Mouse (Mus musculus): Measurements from ENCODE around the gene Pdzd4. TPM values are rescaled to one million over a fixed set of nuclear protein-coding genes. Genes with fewer than 3 reads are reported as not detected.

Pdzd4 gene
- 1 to 10 TPM; 4.4 to 8.1 (median 6.4) TPM for total RNA-seq (2022)

DNA sequence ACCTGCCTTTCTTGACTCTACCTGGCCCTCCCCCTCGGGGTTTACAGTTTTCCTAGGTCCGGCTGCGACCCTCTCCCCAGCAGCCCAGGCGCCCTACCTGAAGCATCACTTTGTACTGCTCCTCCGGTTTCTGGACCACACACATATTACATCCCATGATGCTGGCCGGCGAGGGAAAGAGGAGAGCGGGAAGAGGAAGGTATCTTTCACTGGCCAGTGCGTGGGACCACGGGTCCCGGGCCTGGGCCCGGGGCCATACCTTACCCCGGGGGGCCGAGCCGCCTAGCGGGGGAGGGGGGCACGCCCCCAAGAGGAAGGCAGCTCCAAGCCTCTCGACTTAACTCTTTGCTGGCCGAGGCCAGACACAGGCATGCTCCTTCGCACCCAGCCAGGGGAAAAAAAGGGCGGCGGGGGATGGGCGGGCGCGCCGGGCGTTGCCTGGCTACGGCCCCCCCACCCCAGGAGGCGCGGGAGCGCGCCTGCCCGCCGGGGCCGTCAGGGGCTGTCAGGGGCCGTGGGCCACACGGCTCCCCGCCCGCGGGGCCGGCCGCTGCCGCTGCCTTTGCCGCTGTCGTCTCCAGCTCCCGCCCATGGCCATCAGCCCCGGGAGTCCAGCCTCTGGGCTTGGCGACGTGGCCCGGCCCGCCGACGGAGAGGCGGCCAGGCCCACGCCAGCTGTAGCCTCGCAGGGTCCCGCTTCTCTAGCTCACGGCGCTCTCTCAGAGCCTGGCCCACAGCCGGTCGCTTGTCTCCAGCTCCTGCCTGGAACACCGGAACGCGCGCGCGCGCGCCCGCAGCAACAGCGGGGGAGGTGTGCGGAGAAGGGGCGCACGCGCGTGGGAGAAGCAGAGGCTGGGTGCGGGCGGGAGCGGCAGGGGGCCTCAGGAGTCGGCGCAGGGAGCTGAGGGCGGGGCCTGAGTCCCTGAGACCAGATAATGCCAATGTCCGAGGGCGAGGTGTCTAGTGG, at the start of gene Pdzd4:
Gene Pdzd4, minus strand, starts transcription at position 785 of the 967 bp plus-strand sequence.
- no peak for DNase-seq

DNA sequence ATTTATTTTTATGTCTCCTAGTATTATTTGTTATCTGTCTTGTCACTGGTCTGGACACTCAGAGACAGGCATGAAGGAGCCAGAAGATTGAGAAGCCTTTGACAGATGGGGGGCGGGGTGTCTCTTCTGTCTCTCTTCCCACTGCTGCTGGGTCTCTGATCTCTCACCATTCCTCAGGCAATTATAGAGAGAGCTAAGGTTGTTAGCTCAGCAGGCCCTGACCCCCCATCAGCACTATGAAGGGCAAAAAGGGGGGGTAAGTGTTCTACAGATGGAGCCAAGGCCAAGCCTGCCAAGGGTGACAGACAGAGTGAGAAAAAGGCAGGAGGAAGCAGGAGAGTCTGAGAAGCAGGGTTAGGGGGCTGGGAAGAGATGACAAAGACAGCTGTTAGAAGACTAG, 47.2 kb upstream of the Pdzd4 start:
- no peak for DNase-seq

DNA sequence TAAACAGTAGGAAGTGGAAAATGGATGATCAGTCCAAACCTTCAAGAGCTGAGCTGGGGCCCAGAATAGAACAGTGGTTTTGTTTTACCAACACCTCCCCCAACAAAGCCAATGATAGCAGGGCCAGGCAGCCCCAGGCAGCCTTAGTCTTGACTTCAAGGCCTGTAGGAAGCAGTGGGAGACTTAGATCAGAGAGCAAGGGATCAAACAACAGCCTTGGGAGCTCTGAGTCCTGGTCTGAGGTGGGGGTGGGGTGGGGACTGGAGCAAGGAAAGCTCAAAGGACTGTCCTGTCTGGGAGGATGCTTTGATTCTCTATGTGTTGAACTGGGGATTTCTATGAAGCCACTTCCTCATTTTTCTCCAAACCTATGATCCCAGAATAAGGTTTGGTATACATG, 46.7 kb upstream of the Pdzd4 start:
- no peak for DNase-seq

DNA sequence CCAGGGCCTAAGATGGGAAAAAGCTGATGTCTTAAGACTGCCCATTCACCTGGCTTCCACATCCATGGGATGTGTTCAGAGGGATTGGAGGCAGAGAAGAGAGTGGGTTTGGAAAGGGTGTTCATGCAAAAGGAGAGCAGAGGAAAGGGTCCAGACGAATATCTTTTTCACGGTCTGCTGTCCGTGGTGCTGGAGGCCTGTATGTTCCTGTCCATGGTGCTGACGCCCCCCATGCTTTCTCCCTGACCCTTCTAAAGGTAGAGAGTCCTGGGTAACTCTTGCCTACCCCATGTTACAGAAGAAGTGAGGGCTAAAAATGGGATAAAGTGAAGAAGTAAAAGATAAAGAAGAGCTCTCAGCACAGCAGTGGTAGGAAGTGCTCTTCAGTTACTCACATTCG, 44.6 kb upstream of the Pdzd4 start:
- DNase-seq: no peak

DNA sequence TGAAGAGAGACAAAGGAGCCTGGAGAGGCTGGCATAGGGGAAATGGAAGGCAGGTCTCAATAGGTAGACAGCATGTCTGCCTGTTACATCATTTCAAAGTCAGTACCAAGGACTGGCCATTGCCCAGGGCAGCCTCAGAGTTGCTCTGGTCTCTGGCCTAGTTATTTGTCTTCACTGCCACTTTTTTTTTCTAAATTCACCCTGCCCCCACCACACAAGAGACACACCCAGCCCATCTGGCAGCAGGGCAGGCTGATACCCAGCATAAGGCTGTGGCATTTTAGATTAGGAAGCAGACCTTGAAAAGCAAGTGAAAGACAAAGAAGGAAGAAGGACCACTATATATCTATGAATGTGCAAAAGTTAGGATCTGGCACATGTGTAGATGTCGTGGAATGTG, 43.1 kb upstream of the Pdzd4 start:
- DNase-seq: no peak

DNA sequence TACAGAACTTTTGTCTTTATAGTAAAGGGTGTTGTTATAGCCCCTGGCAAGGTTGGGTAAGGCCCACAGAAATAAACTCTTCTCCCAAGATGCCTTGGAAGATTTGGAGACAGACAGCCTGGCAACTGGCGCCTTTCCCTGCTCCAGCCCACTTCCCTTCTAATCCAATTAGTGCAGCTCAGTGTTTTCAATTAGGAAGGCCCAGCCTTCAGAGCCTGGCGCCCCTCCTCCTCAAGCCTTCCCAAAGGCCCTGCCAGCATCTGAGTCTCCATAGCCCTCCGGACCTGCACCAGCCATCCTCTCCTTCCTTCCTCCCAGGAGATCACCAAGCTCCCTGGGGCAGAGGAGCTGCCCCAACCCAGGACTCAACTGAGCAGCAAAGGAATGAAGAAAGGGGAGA, 42.5 kb upstream of the Pdzd4 start:
- DNase-seq: no peak

DNA sequence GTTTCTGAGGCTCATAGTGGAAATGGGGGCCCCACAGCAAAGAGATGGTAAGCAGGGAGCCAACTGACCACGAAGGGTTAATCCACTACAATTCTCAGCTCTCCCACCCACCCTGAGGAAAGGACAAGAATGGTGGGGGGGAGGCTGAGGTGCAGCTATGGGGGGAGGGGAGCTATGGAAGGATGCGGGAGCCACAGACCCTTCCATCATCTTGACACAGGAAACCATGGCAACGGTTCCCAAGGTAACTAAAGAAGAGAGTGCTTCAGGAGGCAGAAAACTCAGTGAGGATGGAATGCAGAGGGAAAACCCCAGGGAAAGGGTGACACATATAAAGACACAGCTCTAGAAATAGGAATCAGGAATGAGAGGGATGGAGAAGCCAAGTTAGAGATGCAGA, 39.9 kb upstream of the Pdzd4 start:
- DNase-seq: no peak

DNA sequence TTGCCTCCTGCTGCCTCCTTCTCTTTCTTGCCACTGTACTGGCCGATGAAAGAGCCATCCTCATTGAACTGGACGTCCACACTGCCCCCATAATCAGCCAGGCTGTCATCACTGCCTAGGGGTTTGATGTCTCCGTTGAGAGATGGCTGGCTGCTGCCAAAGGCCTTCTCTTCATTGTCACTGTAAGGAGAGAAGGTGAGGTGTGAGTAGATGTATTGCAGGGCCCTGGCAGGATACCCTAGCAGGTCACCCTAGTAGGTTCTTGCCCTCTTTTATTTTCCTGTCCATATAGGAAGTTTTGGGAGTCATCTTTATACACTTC, 30.3 kb upstream of the Pdzd4 start:
- no peak for DNase-seq

DNA sequence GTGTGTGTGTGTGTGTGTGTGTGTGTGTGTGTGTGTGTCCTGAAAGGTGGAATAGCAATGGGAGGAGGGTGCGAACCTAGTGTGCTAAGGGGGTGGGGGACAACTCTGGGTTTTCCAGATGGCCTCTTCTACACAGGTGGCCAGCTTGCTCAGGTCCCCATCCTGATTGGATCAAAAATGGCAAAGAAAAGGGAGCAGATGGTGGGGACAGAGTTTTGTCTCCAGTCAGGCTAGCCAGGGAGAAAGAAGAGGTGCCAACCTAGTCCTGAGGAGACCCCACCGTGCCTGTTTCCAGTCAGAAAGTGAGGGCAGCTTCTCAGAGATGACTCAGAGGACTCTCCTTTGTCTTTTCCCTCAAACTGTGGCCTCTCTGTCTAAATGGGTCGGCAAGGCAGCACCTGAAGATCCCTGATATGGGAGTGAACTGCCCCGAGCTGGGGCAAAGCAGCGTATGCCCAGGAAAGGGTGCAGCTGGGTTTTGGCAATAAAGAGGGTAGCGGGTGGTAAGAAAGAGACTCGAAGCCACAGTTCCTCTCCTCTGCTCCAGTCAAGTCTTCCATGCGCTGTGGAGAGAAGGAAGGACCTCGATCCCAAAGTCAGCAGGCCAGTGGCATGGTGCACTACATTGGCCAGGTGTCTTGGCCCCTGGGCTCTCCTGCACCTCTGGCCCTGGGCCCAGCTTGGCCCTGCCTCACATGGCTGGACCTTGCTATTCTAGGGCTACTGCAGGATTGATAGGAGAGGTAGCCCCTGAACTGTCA, 29.7 kb upstream of the Pdzd4 start:
- no peak for DNase-seq

DNA sequence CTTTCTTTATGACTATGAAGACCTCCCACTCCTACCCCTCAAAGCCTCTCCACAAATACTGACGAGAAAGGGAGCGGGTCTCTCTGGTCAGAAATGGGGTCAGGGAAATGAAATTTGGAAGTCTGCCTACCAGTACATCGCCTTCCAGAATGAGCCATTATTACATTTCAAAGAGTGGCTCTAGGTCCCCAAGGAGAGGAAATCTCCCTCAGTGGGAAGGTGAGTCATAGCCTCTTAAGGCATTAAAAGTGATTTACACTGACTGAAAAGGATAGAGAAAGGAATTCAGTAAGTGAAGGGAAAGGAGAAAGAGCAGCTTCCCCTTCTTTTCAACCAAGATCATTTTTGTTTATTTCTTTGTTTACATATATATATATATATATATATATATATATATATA, 11.9 kb upstream of the Pdzd4 start:
- DNase-seq: no peak

DNA sequence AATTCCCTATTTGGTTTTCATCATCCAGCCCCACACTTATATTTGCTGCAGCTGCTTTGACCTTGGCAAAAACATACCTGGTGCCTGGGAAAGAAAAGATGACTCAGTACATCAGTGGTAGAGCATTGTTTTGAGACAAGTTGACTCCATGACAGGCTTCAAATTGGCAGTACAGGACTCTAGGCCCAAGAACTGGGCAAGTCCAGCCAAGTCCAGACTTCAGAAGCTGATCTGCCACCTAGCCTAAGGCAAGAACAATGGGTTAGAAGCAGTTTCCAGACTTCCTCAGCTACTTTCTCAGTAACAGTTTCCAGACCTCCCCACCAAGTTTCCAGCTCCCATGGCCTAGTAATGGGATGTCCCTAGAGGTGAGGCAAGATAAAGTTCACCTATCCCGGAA, 11.0 kb upstream of the Pdzd4 start:
- no peak for DNase-seq

DNA sequence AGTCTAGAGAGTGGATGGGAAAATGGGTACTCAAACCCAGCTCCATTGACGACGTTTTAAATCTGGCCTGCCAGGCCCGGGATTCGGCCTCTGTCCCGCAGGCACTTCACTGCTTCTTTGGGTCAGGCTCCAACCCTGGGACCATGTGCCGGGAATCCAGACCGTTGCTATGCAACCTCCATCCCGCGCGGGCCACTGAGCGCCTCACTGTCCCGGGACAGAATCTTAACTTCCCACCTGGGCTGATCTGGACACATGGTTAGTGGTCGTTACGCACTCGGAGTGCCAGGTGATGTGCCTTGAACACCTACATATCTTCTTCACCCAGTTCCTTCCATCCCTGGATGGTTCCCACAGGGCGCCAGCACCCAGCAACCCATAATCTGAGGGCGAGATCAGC, 1.0 kb downstream of the Pdzd4 start:
- DNase-seq: no peak

DNA sequence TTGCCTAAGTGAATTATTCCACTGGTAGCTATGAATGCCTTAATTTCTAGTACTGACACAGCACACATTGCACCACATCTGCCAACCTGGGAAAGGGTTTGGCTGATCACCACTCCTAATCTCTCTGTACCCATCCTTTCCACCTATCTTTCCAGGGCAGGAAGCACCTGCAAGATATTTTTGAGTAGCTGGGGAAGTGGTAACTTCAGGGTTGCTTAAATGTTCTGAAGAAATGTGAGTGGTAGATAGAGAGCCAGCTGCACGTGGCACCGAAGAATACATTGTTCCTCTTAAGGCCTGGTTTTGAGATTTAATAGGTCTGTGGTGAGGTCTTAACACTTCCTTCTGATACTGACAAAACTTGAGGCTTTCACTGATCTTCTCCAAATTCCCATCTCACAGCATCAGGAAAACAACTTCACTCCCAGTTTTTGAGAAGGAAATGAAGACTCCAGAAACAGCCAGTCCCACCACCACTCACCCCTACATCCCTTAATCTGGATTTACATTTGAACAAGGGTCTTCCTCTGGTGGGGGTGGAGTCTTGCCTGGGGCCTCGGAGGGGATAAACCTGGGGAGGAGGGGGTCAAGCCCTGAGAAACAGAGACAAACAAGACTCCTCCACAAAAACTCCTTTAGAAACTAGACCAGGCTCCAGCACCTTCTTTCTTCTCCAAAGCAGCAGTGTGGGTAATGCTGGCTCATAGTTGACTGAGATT, 8.0 kb downstream of the Pdzd4 start:
- DNase-seq: no peak

DNA sequence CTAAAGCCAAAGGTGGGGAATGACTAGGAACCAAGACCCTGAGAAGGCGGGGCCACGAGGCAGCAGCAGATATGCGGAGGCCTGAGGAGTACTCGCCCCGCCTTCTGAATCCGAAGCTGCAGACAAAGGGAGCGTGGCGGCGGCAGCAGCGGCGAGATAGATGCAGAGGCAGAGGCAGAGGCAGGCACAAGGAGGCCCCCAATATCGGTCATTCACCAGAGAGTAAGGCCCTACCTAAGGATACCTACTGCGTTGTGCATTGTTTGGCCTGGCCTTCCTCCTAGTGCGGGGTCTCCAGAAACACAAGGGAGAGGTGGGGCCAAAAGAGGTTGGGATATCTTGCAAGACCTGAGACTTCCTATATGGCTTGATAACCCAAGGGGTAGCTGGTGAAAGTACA, 9.7 kb downstream of the Pdzd4 start:
- no peak for DNase-seq

DNA sequence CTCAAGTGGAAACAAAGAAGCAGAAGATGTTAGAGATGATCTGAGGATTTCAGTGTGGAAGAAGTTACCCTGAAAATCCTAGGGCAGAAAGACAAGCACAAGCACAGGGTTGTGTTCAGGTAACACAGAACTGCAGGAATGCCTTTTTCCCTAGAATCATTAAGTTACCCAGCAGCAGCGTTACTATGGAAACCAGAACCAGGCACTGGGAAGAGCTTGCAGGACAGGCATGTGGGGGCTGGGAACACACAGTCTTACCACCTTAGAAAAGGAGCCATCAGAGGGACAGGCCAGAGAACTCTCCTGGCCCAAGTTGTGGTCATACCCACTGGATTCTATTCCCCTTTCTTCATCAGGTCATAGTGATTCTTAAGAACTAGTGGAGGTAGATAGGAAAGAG, 19.0 kb downstream of the Pdzd4 start:
- no peak for DNase-seq

DNA sequence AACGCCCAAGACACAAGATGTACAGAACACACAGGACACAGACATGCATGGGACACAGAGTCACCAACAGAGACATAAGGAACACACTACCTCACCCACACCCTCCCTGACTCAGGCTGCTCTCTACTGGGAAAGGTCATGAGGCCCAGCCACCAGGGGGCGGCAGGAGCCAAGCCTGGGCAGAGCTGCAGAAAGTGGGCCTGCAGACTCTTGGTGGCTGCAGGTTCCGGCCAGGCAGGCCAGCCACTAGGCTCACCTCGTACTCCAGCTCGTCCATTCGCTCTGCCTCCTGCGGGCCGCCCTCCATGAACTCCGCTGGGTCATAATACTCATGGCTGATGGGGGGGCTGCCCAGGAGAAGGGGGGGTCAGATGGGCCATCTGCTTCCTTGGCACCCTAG, 26.3 kb downstream of the Pdzd4 start:
- DNase-seq: peak; percentile 47

DNA sequence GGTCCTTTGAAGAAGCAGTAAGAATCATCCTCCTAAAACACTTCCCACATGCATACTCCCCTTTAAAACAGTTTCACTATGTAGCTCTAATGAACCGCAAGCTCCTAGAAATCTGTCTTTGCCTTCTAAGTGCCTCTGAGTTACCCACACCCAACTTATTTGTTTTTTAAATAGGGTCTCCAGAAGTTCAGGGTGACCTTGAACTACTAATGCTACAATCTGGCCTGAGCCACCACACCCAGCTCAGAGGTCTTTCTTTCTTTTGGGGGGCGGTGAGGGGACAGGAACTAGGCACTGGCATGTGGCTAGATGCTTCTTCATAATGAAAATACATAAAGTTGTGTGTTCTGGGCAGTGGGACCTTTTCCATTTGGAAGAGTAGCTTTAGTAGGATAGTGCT, 27.3 kb downstream of the Pdzd4 start:
- DNase-seq: no peak

DNA sequence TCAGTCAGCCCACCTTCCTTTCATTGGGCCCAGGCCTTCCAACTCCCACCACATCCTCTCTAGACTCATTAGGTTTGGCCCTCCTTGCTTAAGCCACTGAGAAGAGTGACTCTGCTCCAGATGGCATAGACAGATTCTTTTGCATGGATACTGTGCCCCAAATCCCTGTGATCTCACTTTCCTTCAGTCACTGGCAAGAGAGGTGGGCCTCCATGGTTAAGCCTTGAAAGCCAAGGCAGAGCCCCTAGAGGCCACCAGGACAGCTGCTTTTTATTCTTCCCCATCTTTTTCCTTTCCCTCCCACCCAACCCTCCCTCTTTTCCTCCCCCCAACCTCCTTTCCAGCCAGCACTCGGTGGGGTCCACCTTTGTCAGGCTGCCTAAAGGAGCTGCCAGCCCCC, 31.3 kb downstream of the Pdzd4 start:
- no peak for DNase-seq

DNA sequence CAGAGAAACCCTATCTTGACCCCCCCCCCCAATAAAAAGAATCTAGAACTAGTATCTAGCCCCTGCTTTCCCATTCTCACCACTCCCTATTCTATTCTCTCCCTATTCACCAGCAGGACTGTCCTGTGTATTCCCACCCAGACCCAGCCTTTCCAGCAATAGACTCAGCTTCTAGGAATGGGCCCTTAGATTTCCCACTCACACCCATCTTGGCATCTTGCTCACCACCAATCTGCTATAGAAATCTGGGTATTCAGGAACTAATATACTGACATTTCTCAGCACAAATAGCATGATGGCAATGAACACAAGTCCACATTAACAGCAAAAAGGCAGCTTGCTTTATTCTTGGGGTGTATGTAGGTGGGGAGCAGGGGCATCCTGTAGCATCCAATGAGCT, 31.7 kb downstream of the Pdzd4 start:
- no peak for DNase-seq

DNA sequence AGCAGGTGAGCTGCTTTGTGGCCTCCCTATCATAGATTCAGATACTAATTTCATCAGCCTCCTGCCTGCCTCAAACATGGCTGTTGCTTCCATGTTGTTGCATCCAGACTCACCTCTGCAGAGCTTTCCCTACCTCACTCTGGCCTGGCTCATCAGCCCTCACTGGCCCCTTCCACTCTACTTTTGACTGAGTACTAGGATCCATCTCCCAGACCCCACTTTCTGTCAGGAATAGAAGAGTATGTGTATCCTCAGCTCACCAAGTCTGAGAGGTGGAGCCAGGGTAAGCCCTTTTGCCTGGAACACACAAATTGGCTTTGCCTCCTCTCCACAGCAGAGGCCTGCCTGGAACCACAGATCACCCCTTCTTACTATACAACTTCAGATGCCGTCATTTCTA, 36.3 kb downstream of the Pdzd4 start:
- no peak for DNase-seq

DNA sequence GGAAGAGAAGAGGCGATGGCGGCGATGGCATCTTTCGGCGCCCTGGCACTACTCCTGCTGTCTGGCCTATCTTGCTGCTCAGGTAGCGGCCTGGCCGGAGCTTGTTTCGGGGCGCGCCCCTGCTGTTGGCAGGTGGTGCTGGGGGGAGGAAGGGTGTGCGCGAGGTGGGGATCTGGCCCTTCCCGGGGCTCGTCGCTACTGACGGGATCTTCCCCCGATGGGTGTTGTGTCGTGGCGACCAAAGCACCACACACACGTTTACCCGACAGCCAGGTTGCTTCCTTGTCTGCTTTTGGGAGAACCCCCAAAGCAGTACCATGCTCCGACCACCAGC, 37.6 kb downstream of the Pdzd4 start:
- DNase-seq: no peak

DNA sequence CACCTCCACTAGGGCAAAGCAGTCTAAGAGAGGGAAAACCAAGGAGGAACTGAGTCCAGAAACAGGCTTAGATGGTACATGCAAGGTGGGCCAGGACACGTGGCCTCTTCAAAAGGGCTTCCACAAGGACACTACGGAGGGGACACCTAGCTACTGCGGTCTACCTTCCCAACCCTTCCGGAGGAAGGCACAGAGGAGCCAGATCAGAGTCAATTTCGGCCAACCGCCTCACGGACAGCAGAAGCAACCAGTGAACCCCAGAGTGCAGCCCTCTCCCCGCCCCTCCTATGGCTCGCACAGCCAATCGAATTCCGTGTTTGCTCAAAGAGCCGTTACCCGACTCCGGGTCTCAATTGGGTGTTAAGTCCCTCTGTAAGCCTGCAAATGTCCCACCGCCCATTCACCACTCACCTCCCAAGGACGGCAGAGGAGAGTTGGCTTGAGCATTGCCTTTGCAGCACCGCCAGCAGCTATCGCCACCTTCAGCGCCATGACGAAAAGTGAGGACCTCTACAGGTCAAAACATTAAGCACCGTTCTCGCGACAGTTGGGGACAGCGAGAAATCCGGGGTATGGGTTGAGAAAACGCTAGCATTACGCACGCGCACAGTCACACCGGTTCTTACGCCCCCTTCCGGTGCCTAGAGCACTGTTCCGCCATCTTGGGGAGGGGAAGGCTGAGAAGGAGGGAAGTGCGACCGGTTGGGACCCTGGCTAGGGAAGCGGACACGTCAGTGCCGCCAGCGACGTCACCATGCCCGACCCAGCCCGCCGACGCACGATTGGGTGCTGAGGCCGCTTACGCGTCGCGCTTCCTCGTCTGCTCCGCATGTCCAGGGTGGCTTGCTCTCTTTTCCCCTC, 38.2 kb downstream of the Pdzd4 start, which contains the start of the genes Idh3g and Ssr4:
Gene Idh3g, minus strand, starts transcription at position 534 of the 861 bp plus-strand sequence.
Gene Ssr4, plus strand, starts transcription at position 665 of the 861 bp plus-strand sequence.
- peak; percentile 95 for DNase-seq
